Mouse (Mus musculus) limb, embryonic 14.5 days (tissue): ENCODE data around the gene Hspd1. TPM values are rescaled to one million over a fixed set of nuclear protein-coding genes. Genes with fewer than 3 reads are reported as not detected.

Experiments
- ATAC-seq: fragments of 200-750 bp; cut with Nextera tagmentation; 2 replicates; pipeline ENCODE4 v1.8.0; 2017; ENCODE audit warnings: low read depth, moderate number of reproducible peaks, moderate TSS enrichment; ENCODE audit not compliant: low FRiP score
- DNase-seq: peaks from one replicate; pipeline ENCODE4 v3.0.0-alpha.2; 2015; ENCODE audit warnings: low spot score
- H3K27ac ChIP-seq: fragments of 300-500 bp; sonication (generic); replicated peaks from 2 replicates; pipeline ENCODE4 v1.5.1; 2014; ENCODE audit warnings: low read depth, mild to moderate bottlenecking, low read length, moderate library complexity, mixed read lengths
- H3K27me3 ChIP-seq: fragments of 300-500 bp; sonication (generic); 2 replicates; pipeline ENCODE4 v1.6.1; 2014; ENCODE audit warnings: low read length, mixed read lengths; ENCODE audit not compliant: control insufficient read depth, insufficient read depth
- H3K36me3 ChIP-seq: fragments of 300-500 bp; sonication (generic); 2 replicates; pipeline ENCODE4 v1.6.1; 2014; ENCODE audit warnings: mild to moderate bottlenecking, low read length, moderate library complexity, mixed read lengths; ENCODE audit not compliant: control insufficient read depth, insufficient read depth
- H3K4me1 ChIP-seq: fragments of 300-500 bp; sonication (generic); 2 replicates; pipeline ENCODE4 v1.6.1; 2014; ENCODE audit warnings: antibody characterized with exemption, low read length, mixed read lengths; ENCODE audit not compliant: control insufficient read depth, insufficient read depth
- H3K4me2 ChIP-seq: fragments of 300-500 bp; sonication (generic); replicated peaks from 2 replicates; pipeline ENCODE4 v1.6.1; 2014; ENCODE audit warnings: low read depth, mild to moderate bottlenecking, low read length, moderate library complexity; ENCODE audit not compliant: severe bottlenecking
- H3K4me3 ChIP-seq: fragments of 300-500 bp; sonication (generic); replicated peaks from 2 replicates; pipeline ENCODE4 v1.5.1; 2014; ENCODE audit warnings: low read length
- H3K9ac ChIP-seq: fragments of 300-500 bp; sonication (generic); 2 replicates; pipeline ENCODE4 v1.6.1; 2014; ENCODE audit warnings: mild to moderate bottlenecking, low read depth, low read length, moderate library complexity; ENCODE audit not compliant: severe bottlenecking
- H3K9me3 ChIP-seq: fragments of 300-500 bp; sonication (generic); 2 replicates; pipeline ENCODE4 v1.6.1; 2016; ENCODE audit warnings: low read length; ENCODE audit not compliant: control insufficient read depth
- POLR2A ChIP-seq: fragments of 200-500 bp; IDR thresholded peaks from 2 replicates; pipeline ENCODE4 v1.8.0; 2012; ENCODE audit warnings: inconsistent platforms, mild to moderate bottlenecking, moderate library complexity, borderline replicate concordance; ENCODE audit not compliant: insufficient read depth, insufficient read length; ENCODE audit errors: extremely low read depth
- WGBS: fragments of 180-500 bp; shearing (Covaris S2); extraction: QIAGEN DNeasy Blood & Tissue Kit; methylation state at CpG from one replicate; pipeline ENCODE4 v1.1.7; 2014; 5-methylcytosine and 5-hydroxymethylcytosine counted together
- polyA plus RNA-seq, 2 experiments: library from polyadenylated mRNA; depleted of rRNA in 1 of 2; stranded (reverse) in 1 of 2; unstranded in 1 of 2; fragments of >200 nt; fragmentation: Nextera tagmentation in 1 of 2; extraction: Ambion mirVana in 1 of 2; gene quantifications; 2 replicates each; pipeline versions ENCODE4 v1.2.1 to v1.2.3; 2012 to 2014

Gene Hspd1
- polyA plus RNA-seq, 2 experiments = 161 to 252 TPM

DNA sequence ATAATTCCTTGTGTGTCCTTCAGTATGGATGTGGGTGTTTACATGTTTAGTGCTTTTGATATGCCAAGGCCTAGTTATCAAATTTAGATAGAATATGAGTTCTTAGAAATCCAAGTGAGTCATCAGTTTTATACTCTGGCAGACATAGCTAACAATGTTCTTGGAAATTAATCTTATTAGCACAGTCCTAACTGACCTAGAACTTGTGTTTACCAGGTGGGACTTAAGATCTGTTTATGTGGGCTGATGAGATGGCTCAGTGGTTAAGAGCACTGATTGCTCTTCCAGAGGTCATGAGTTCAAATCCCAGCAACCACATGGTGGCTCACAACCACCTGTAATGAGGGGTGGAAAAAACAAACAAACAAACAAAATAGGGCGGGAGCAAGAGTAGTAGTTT, 4.4 kb upstream of the Hspd1 start:
- Histone ChIP-seq H3K27ac (no peak overlapping the region), H3K4me2 (no peak overlapping the region), H3K36me3 (peaks cover 13% of the 10 kb centered on the region), H3K4me3 (no peak overlapping the region), H3K9me3 (no peaks in the 10 kb centered on the region), H3K4me1 (peaks cover 6% of the 10 kb centered on the region; the same call in 1 of the 2 replicates), H3K27me3 (no peaks in the 10 kb centered on the region), H3K9ac (no peak overlapping the region)
- no peak for DNase-seq
- no peak for TF ChIP-seq POLR2A
- 73% methylated on average over 1 of the region's 1 CpGs for WGBS
- no peak for ATAC-seq

DNA sequence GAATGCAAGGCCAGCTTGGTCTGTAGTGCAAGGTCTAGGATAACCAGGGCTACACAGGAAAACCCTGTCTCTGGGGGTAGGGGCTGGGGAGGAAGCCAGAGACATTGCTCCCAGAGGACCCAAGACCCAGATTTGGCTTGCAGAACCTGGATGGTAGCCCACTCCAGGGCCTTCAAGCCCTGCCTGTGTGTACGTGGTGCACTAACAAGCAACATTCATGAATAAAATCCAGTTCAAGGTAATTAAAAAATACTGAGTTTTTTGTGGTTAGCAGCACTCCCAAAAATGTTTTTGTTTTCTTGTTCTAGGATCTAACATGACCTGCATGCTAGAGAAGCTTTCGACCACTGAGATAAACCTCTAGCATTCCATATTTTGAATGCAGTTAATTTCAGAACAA, 4.0 kb upstream of the Hspd1 start:
- 74% methylated on average over 2 of the region's 2 CpGs for WGBS
- no peak overlapping the region for H3K4me2 ChIP-seq
- TF ChIP-seq POLR2A = no peak
- H3K27me3 ChIP-seq = no peaks in the 10 kb centered on the region
- ATAC-seq = no peak
- H3K9ac ChIP-seq = no peak overlapping the region
- H3K9me3 ChIP-seq = no peaks in the 10 kb centered on the region
- no peak for DNase-seq
- peaks cover 13% of the 10 kb centered on the region for H3K36me3 ChIP-seq
- H3K4me3 ChIP-seq = no peak overlapping the region
- H3K4me1 ChIP-seq = peaks cover 6% of the 10 kb centered on the region; the same call in 1 of the 2 replicates
- H3K27ac ChIP-seq = no peak overlapping the region

DNA sequence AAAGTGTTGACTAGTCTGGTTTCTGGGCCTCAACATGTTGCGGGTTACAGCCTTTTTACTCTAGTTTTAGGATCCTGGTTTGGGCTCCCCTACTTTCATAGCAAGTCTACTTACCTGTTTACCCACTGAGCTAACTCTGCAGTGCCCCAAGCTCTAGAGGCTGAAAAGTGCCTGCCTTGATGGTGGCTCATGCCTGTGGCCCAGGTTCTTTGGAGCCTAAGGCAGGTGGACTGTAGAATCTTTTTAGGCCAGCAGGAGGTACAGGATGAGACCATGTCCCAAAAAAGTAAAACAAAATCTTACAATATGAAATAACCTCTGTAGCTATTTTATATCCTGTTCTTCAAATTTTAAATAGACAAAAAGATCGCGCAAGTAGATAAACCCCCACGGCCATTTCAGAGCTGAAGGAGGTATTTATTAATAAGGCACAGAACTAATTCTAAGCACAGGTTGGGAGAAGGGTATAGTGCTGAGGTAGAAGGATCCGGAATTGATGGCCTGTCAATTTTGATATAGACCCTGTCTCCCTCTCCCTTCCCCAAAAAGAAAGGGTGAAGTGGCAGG, 1.5 kb upstream of the Hspd1 start:
- Histone ChIP-seq H3K4me3 (peak overlapping the region; percentile 90), H3K27ac (no peak overlapping the region), H3K9ac (peak overlapping the region; percentile 95), H3K36me3 (peaks cover 23% of the 10 kb centered on the region), H3K4me2 (peak overlapping the region; percentile 90), H3K27me3 (no peaks in the 10 kb centered on the region), H3K9me3 (no peaks in the 10 kb centered on the region), H3K4me1 (peaks cover 19% of the 10 kb centered on the region)
- DNase-seq (no peak), ATAC-seq (no peak)
- TF ChIP-seq POLR2A = no peak
- WGBS = 83% methylated on average over 5 of the region's 5 CpGs

DNA sequence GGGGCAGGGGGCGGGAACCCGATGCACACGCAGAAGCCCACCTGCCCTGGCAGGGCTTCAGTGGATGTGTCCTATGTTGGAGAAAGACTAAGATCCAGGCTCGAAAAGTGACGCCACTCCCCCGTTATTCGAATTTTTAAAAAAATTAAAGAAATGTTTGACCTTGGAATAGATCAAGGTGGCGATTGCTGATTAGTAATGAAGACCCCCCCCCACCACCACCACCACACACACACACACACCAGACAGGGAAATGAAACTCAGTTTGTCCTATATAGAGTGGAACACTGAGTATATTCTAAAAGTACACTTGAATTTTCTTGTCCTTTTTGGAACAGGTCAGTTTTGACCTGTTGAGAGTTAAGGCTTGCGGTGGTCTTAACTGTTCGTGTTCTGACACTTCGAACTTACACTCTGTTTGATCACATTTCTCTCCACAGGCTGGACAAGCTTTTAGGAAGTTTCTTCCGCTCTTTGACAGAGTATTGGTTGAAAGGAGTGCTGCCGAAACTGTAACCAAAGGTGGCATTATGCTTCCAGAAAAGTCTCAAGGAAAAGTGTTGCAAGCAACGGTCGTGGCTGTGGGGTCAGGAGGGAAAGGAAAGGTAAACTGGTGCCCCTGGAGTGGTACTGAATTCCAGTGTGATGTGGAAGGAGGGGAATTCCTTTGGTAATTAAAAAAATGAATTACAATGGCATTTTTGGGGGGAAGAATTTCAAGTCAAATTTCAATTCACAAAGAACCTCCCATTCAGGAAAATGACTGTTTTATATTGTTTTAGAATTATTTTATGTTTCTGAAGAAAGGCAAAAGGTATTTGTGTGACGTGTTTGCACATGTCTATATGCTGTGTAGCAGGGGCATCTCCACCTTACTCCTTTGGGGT, 811 bp upstream of the Hspd1 start:
- peak overlapping the region; percentile 90 for H3K4me2 ChIP-seq
- no peaks in the 10 kb centered on the region for H3K27me3 ChIP-seq
- H3K9ac ChIP-seq = peak overlapping the region; percentile 95
- peaks cover 30% of the 10 kb centered on the region for H3K36me3 ChIP-seq
- 6% methylated on average over 16 of the region's 16 CpGs for WGBS
- peak overlapping the region; percentile 95 for H3K27ac ChIP-seq
- TF ChIP-seq POLR2A = no peak
- ATAC-seq (no peak), DNase-seq (no peak)
- H3K4me3 ChIP-seq = peak overlapping the region; percentile 90
- H3K9me3 ChIP-seq = no peaks in the 10 kb centered on the region
- H3K4me1 ChIP-seq = peaks cover 19% of the 10 kb centered on the region

DNA sequence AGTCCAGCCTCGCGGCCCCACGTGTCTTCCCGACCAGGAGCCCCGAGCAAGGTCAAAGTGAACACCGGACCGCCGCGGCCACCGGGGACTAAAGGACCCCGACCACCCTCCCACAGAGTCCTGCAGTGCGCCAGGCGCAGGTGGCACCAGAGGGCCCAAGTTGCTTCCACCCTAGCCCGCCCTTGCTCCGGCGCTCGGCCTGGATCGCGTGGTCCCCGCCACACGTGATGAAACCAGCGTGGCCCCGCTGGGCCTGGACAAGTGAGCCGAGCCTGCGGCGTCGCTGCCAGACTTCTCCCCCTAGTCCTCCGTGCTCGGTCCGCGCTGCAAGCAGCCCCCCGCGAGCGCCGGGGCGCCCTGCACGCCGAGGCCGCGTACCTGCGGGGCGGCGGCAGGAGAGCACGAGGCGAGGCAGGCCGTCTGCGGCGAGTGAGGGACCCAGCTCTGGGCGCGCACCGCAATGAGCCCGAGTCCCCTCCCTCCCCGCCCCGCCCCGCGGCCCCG, 590 bp downstream of the Hspd1 start:
- Histone ChIP-seq H3K4me3 (peak overlapping the region; percentile 90), H3K27me3 (no peaks in the 10 kb centered on the region), H3K4me2 (peak overlapping the region; percentile 90), H3K9me3 (no peaks in the 10 kb centered on the region), H3K4me1 (peaks cover 19% of the 10 kb centered on the region), H3K36me3 (peaks cover 42% of the 10 kb centered on the region), H3K9ac (peak overlapping the region; percentile 95), H3K27ac (peak overlapping the region; percentile 95)
- 0 out of 2 replicates have a peak, but pooled peaks have one; percentile 52 for TF ChIP-seq POLR2A
- DNase-seq (no peak), ATAC-seq (peak; percentile 35; the same call in 1 of the 2 replicates)
- WGBS = 1% methylated on average over 28 of the region's 57 CpGs
